Mouse (Mus musculus): ENCODE data around the gene Klhl22. TPM values are rescaled to one million over a fixed set of nuclear protein-coding genes. Genes with fewer than 3 reads are reported as not detected.

The Klhl22 gene
- polyA plus RNA-seq, 1 experiment from 2014 or later = 76.6 TPM

GRCm38 (mm10) chr16:17807192-17808009 is 48.0 kb downstream of the Klhl22 start:
- Histone ChIP-seq H3K4me1 (ENCODE audit: control insufficient read depth, insufficient read depth, low read length) (peaks cover 47% of the 10 kb centered on the region), H3K4me2 (replicated peaks; ENCODE audit: low read depth, low read length) (peak overlapping the region; percentile 67), H3K27me3 (ENCODE audit: control insufficient read depth, insufficient read depth, low read length) (0 out of 2 replicates have a peak, but pooled peaks cover 7% of the 10 kb centered on the region), H3K9me3 (ENCODE audit: control insufficient read depth, low read depth, low read length) (no peaks in the 10 kb centered on the region), H3K27ac (ENCODE audit: low read length) (peak overlapping the region; percentile 12; the same call in 1 of the 2 replicates), H3K9ac (replicated peaks; ENCODE audit: low read depth, low read length) (peak overlapping the region; percentile 48; the same call in 1 of the 2 replicates), H3K36me3 (ENCODE audit: control insufficient read depth, insufficient read depth, low read length) (peaks cover 17% of the 10 kb centered on the region), H3K4me3 (ENCODE audit: low read depth, low read length) (peak overlapping the region; percentile 37)
- 14% methylated on average over 59 of the region's 73 CpGs for WGBS
- ATAC-seq (ENCODE audit: insufficient number of reproducible peaks, insufficient read depth, low FRiP score, low read depth) = peak; percentile 64

DNA sequence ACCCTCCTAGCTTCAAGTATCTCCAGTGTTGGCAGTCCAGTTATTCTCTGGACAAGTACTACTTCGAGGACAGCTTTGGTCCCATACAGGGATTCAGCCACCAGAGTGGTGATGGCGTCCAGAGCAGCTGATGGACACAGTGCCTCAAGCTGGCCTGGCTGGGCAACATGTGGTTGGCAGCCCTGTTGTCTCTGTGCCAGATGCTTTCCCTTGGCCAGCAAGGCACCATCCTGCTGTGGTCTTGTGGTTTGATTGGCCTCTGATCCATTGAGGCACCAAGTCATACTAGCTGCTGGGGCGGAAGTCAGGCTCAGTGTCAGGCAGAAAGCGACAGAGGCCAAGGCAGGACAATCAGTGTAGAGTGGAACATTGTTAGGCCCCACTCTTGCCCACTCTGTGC is 49.7 kb downstream of the Klhl22 start:
- 0 out of 2 replicates have a peak, but pooled peaks cover 3% of the 10 kb centered on the region for H3K27me3 ChIP-seq (ENCODE audit: control insufficient read depth, insufficient read depth, low read length)
- peaks cover 37% of the 10 kb centered on the region for H3K4me1 ChIP-seq (ENCODE audit: control insufficient read depth, insufficient read depth, low read length)

GRCm38 (mm10) chr16:17809711-17810110 is 50.3 kb downstream of the Klhl22 start:
- Histone ChIP-seq H3K27me3 (ENCODE audit: control insufficient read depth, insufficient read depth, low read length) (0 out of 2 replicates have a peak, but pooled peaks cover 3% of the 10 kb centered on the region), H3K9me3 (ENCODE audit: control insufficient read depth, low read depth, low read length) (no peaks in the 10 kb centered on the region), H3K27ac (ENCODE audit: low read length) (peak overlapping the region; percentile 82), H3K4me2 (replicated peaks; ENCODE audit: low read depth, low read length) (no peak overlapping the region), H3K4me1 (ENCODE audit: control insufficient read depth, insufficient read depth, low read length) (peaks cover 31% of the 10 kb centered on the region), H3K36me3 (ENCODE audit: control insufficient read depth, insufficient read depth, low read length) (peaks cover 14% of the 10 kb centered on the region; the same call in 1 of the 2 replicates), H3K4me3 (ENCODE audit: low read depth, low read length) (no peak overlapping the region), H3K9ac (replicated peaks; ENCODE audit: low read depth, low read length) (no peak overlapping the region)
- 16% methylated on average over 7 of the region's 7 CpGs for WGBS
- ATAC-seq (ENCODE audit: insufficient number of reproducible peaks, insufficient read depth, low FRiP score, low read depth) = no peak; the same call in 1 of the 2 replicates

More for the DNA sequence above, 49.7 kb downstream of the Klhl22 start:
- 84% methylated on average over 4 of the region's 4 CpGs for WGBS
- Histone ChIP-seq H3K9me3 (ENCODE audit: control insufficient read depth, low read depth, low read length) (no peaks in the 10 kb centered on the region), H3K27ac (ENCODE audit: low read length) (peak overlapping the region; percentile 82), H3K4me3 (ENCODE audit: low read depth, low read length) (no peak overlapping the region), H3K4me2 (replicated peaks; ENCODE audit: low read depth, low read length) (no peak overlapping the region), H3K9ac (replicated peaks; ENCODE audit: low read depth, low read length) (no peak overlapping the region), H3K36me3 (ENCODE audit: control insufficient read depth, insufficient read depth, low read length) (peaks cover 16% of the 10 kb centered on the region)
- no peak for ATAC-seq (ENCODE audit: insufficient number of reproducible peaks, insufficient read depth, low FRiP score, low read depth)

- Histone ChIP-seq H3K9me3 (ENCODE audit: control insufficient read depth, low read depth, low read length) (no peaks in the 10 kb centered on the region), H3K4me3 (ENCODE audit: low read depth, low read length) (no peak overlapping the region), H3K27ac (ENCODE audit: low read length) (no peak overlapping the region), H3K4me1 (ENCODE audit: control insufficient read depth, insufficient read depth, low read length) (peaks cover 16% of the 10 kb centered on the region), H3K9ac (replicated peaks; ENCODE audit: low read depth, low read length) (no peak overlapping the region), H3K27me3 (ENCODE audit: control insufficient read depth, insufficient read depth, low read length) (no peaks in the 10 kb centered on the region), H3K4me2 (replicated peaks; ENCODE audit: low read depth, low read length) (no peak overlapping the region), H3K36me3 (ENCODE audit: control insufficient read depth, insufficient read depth, low read length) (peaks cover 13% of the 10 kb centered on the region; the same call in 1 of the 2 replicates)
- ATAC-seq (ENCODE audit: insufficient number of reproducible peaks, insufficient read depth, low FRiP score, low read depth) = no peak
- 4% methylated on average over 5 of the region's 5 CpGs for WGBS
These were observed 52.7 kb downstream of the Klhl22 start for GRCm38 (mm10) chr16:17812120-17812519.

- 28% methylated on average over 4 of the region's 4 CpGs for WGBS
- Histone ChIP-seq H3K27me3 (ENCODE audit: control insufficient read depth, insufficient read depth, low read length) (no peaks in the 10 kb centered on the region), H3K36me3 (ENCODE audit: control insufficient read depth, insufficient read depth, low read length) (peaks cover 4% of the 10 kb centered on the region; the same call in 1 of the 2 replicates), H3K4me3 (ENCODE audit: low read depth, low read length) (no peak overlapping the region), H3K9ac (replicated peaks; ENCODE audit: low read depth, low read length) (no peak overlapping the region), H3K4me1 (ENCODE audit: control insufficient read depth, insufficient read depth, low read length) (peaks cover 15% of the 10 kb centered on the region), H3K27ac (ENCODE audit: low read length) (no peak overlapping the region), H3K9me3 (ENCODE audit: control insufficient read depth, low read depth, low read length) (no peaks in the 10 kb centered on the region), H3K4me2 (replicated peaks; ENCODE audit: low read depth, low read length) (no peak overlapping the region)
- ATAC-seq (ENCODE audit: insufficient number of reproducible peaks, insufficient read depth, low FRiP score, low read depth) = no peak
These were observed 53.8 kb downstream of the Klhl22 start for GRCm38 (mm10) chr16:17813173-17813572.

GRCm38 (mm10) chr16:17815411-17816402 is 56.3 kb downstream of the Klhl22 start:
- Histone ChIP-seq H3K9me3 (ENCODE audit: control insufficient read depth, low read depth, low read length) (no peaks in the 10 kb centered on the region), H3K4me3 (ENCODE audit: low read depth, low read length) (peak overlapping the region; percentile 39), H3K4me1 (ENCODE audit: control insufficient read depth, insufficient read depth, low read length) (no peaks in the 10 kb centered on the region), H3K9ac (replicated peaks; ENCODE audit: low read depth, low read length) (peak overlapping the region; percentile 39), H3K27me3 (ENCODE audit: control insufficient read depth, insufficient read depth, low read length) (no peaks in the 10 kb centered on the region), H3K4me2 (replicated peaks; ENCODE audit: low read depth, low read length) (peak overlapping the region; percentile 77), H3K27ac (ENCODE audit: low read length) (no peak overlapping the region), H3K36me3 (ENCODE audit: control insufficient read depth, insufficient read depth, low read length) (no peaks in the 10 kb centered on the region)
- 2% methylated on average over 63 of the region's 63 CpGs for WGBS
- ATAC-seq (ENCODE audit: insufficient number of reproducible peaks, insufficient read depth, low FRiP score, low read depth) = peak; percentile 85

DNA sequence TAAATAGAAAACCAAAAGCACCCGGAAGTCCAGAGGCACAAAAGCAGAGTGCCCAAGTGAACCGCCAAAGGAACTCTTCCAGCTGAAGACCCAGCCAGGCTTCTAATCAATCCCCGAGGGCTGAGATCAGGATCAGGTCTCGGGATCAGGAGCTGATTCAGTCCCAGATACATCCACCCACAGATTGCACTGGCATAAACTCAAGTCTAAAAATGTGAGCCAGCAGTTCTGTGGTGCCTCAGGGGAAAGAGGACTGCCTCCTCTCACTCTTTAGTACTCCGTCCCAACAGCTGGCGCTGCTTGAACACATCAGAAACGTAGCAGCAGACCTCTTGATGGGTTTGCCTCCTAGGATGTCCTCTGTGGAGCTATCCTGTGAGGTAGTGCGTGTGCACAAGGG is 57.1 kb downstream of the Klhl22 start:
- no peak overlapping the region for H3K4me3 ChIP-seq (ENCODE audit: low read depth, low read length)
- H3K4me2 ChIP-seq (replicated peaks; ENCODE audit: low read depth, low read length) = no peak overlapping the region
- no peak overlapping the region for H3K27ac ChIP-seq (ENCODE audit: low read length)

DNA sequence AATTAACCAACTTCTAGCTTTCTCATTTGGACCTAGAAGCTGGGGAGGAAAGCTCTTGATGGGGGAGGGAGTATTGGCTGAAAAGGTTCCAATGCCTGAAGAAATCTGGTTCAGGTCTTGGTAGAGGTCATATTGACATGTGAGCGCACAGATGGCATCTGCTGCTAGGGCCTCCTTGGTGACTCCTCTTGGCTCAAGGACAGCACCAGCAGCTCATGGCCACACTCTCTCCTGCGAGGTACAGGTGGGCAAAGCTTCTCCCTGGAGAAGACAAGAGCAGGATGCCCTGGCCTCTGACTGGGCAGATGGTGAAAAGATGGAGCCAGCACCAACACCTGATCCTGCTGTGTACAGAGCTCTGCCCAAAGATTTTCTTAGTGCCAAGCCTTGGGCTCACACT is 67.1 kb downstream of the Klhl22 start:
- no peak overlapping the region for H3K9ac ChIP-seq (replicated peaks; ENCODE audit: low read depth, low read length)
- no peaks in the 10 kb centered on the region for H3K4me1 ChIP-seq (ENCODE audit: control insufficient read depth, insufficient read depth, low read length)
- H3K27ac ChIP-seq (ENCODE audit: low read length) = no peak overlapping the region
- no peaks in the 10 kb centered on the region for H3K36me3 ChIP-seq (ENCODE audit: control insufficient read depth, insufficient read depth, low read length)
- no peak for ATAC-seq (ENCODE audit: insufficient number of reproducible peaks, insufficient read depth, low FRiP score, low read depth)
- H3K27me3 ChIP-seq (ENCODE audit: control insufficient read depth, insufficient read depth, low read length) = peaks cover 11% of the 10 kb centered on the region
- WGBS = 79% methylated on average over 2 of the region's 2 CpGs
- no peaks in the 10 kb centered on the region for H3K9me3 ChIP-seq (ENCODE audit: control insufficient read depth, low read depth, low read length)
- no peak overlapping the region for H3K4me2 ChIP-seq (replicated peaks; ENCODE audit: low read depth, low read length)
- H3K4me3 ChIP-seq (ENCODE audit: low read depth, low read length) = no peak overlapping the region

More for the DNA sequence above, 57.1 kb downstream of the Klhl22 start:
- H3K9me3 ChIP-seq (ENCODE audit: control insufficient read depth, low read depth, low read length) = no peaks in the 10 kb centered on the region
- H3K36me3 ChIP-seq (ENCODE audit: control insufficient read depth, insufficient read depth, low read length) = no peaks in the 10 kb centered on the region
- no peak for ATAC-seq (ENCODE audit: insufficient number of reproducible peaks, insufficient read depth, low FRiP score, low read depth)
- 80% methylated on average over 8 of the region's 8 CpGs for WGBS
- H3K4me1 ChIP-seq (ENCODE audit: control insufficient read depth, insufficient read depth, low read length) = no peaks in the 10 kb centered on the region
- H3K9ac ChIP-seq (replicated peaks; ENCODE audit: low read depth, low read length) = no peak overlapping the region
- no peaks in the 10 kb centered on the region for H3K27me3 ChIP-seq (ENCODE audit: control insufficient read depth, insufficient read depth, low read length)

Measured in stomach, embryonic 14.5 days (tissue).